Mouse (Mus musculus): ENCODE measurements around the gene Zbtb20.

Gene Zbtb20

GRCm38 (mm10) chr16:43363751-43364515 is 488.3 kb downstream of the Zbtb20 start:
- peak; percentile 35 to 46 for DNase-seq

- DNase-seq, result no peak
Measured at GRCm38 (mm10) chr16:43364516-43364910, 488.8 kb downstream of the Zbtb20 start.

- no peak for DNase-seq
Measured at GRCm38 (mm10) chr16:43365277-43365676, 489.6 kb downstream of the Zbtb20 start.

- no peak for DNase-seq
Measured at GRCm38 (mm10) chr16:43370496-43371020, 494.9 kb downstream of the Zbtb20 start.

DNA sequence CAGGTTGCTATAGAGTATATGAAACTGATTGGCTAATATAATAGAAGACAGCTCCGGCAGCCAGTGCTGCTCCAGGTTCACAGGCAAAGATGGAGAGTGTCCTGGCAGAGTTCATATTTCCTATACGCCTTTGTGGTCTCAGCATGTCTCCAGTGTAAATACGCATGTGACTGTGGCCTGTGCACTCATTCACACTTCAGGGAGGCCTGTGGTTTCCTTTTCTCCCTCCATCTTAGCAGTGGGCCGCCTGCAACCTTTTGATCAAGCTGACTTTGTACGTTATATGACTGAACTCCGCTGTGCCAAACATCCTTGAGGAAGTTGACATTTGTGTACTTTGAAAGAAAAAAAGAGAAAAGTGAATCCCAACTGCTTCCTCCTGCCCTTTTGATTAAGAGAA is 501.1 kb downstream of the Zbtb20 start:
- no peak for DNase-seq

DNA sequence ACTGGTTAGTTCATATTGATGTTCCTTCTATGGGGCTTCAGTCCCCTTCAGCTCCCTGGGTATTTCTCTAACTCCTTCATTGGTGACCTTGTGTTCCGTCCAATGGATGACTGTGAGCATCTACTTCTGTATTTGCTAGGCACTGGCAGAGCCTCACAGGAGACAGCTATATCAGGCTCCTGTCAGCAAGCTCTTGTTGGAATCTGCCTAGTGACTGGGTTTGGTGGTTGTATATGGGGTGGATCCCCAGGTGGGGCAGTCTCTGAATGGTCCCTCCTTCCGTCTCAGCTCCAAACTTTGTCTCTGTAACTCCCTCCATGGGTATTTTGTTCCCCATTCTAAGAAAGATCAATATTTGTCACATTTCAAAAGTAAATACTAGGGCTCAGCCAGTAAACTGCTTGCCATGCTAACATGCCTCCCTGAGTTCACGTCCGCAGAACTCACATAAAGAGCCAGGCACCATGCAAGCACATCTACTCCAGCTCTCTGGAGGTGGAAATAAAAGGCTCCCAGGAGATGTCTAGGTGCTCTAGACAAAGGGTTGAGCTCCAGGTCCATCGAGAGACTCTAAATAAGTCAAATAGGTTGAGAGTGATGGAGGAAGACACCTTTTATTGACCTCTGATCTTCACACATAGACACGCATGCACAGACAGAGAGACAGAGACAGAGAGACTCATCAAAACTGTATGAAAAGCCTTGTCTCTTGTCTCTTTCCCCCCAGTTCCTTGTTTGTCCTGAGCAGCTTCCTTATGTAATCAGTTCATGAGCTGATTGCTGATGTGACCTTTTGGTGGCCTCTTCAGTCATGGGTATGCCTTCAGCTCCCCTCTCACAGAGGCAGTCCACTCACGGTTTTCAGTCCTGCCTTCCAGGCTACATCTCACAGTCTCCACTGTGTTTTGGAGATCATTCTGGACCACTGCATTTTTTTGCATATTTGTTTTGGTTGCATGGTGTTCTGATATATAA is 504.0 kb downstream of the Zbtb20 start:
- no peak for DNase-seq

- no peak for DNase-seq
Measured at GRCm38 (mm10) chr16:43381183-43381582, 505.5 kb downstream of the Zbtb20 start.

- no peak for DNase-seq
Measured at GRCm38 (mm10) chr16:43383149-43383740, 507.6 kb downstream of the Zbtb20 start.

DNA sequence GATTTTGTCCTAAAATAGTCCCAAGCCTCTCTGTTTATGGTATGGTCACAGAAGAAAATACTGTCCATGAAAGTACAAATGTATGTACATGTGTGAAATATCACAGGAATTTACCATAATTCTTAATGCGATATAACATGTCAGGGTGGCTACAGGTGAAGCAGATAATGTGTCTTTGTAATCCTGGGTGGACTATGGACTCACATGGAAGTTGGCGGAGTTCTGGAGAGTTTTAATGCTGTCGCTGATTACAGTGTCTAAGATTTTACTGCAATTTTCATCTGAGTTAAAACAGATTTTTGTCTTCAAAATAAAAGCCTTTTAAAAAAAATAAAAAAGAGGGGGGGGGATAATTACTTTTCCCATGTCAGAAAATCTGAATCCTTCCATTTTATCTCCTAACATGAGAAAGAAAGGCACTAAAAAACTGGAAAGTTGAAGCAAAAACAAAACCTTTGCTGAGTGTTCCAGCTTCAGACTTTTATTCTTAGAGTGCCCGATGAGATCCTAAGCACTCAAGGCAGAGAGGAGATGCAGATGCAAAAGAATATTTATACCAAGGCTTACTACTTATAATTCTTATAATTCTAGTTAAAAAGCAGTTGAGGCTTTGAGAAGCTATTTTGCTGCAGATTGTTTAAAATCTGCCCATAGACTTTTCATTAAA is 509.4 kb downstream of the Zbtb20 start:
- no peak for DNase-seq

DNA sequence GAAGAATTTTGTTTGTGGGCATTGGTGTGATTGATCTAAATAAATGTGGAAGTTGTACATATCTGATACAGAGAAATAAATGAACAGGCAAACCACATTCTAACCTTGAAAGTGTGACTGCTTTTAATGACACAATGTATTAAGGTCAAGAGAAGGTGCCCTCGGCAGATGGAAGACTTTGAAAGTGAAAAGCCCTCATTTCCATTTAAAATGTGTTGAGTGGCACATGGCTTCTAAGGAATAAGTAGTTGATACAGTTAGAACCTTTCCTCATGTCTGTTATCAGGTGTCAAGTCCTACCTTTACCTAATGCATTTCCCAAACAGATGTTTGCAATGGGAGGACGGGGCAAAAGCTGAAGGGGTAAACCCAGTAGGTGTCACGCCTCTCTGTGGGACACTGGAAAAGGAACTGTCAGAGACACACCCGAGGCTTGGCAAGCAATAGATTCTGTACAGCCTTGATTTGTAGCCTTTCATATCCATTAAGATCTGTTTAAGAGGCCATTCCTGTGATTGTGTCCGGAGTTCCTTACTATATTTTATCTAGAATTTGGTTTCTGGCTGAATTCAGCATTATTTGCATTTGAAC is 510.0 kb downstream of the Zbtb20 start:
- DNase-seq, result no peak

DNA sequence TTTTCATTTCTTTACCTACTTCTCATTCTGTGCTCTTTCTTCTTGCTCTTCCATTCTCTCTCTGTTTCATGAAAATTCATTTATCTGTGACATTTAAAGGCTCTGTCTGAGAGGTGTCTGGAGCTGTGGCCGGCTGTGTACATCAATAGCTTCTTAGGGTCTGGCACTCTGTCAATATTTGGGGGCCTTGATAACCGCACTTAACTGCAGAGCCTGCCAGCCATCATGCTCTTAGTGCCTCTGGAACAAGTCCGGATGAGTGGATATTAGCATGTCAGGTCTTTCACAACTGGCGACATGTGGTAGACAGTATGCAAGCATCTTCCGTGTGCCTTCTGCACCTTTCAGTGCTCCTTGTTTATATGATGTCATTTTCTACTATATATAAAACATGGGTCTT is 510.7 kb downstream of the Zbtb20 start:
- no peak for DNase-seq

GRCm38 (mm10) chr16:43388389-43388788 is 512.7 kb downstream of the Zbtb20 start:
- DNase-seq, result no peak

- no peak for DNase-seq
Measured at GRCm38 (mm10) chr16:43390387-43390786, 514.7 kb downstream of the Zbtb20 start.

DNA sequence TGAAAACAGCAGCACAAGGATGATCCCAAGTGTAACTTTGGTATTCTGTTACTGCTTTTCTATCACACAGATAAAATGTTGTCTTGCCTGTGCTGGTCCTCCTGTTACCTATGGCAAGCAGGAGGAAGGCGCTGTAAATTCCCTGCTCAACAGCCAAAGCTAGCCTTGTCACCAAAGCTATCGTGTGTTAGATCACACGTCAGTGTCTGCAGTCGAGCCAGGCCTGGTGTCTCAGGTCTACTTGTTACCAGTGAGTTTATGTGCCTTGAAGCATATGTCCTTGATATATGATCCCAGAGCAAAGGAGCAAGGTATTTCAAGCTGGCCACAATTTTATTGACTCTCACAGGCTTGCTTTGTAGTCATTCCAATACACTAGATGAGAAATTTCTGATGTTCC is 517.7 kb downstream of the Zbtb20 start:
- DNase-seq, result no peak

GRCm38 (mm10) chr16:43394013-43394568 is 518.4 kb downstream of the Zbtb20 start:
- no peak for DNase-seq

GRCm38 (mm10) chr16:43394760-43395159 is 519.1 kb downstream of the Zbtb20 start:
- no peak for DNase-seq

GRCm38 (mm10) chr16:43396849-43397628 is 521.4 kb downstream of the Zbtb20 start:
- DNase-seq, result no peak

GRCm38 (mm10) chr16:43397629-43398323 is 522.1 kb downstream of the Zbtb20 start:
- no peak for DNase-seq

GRCm38 (mm10) chr16:43399428-43399827 is 523.7 kb downstream of the Zbtb20 start:
- DNase-seq, result no peak

GRCm38 (mm10) chr16:43400046-43400445 is 524.4 kb downstream of the Zbtb20 start:
- DNase-seq, result no peak

Measured in B cell, adult 2 months (primary cell).